27 mouse cellular contexts compared by ENCODE assay signal in the genomic region with DNA sequence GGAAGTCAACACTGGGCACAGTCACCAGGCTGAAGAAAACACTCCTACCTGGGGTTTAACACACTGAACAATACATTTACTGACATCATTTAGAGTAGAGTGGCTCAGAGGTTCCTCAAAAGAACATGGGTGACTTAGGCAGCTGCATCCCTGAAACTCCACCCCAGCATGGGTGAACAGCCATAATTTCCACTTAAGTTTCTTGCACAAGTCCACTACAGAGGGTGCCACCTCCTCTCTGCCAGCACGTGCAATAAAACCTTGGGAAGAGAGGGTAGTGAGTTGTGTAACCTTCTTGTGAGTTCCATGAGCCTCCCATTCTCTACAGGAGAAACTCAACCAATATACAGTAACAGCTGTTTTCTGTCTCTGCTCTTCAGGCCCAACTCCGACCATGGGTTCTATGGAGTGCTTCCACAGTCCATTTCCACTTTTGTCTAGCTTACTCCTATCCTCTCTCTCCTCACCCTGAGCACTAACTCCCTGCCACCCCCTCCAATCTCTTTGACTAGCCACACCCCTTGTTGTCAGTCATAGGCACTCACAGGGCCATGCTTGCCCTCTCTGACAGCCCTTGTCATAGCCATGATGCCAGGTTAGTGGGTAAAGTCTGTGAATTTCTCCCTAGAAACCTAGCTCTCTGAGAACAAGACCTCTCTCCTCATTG. TPM values are rescaled to one million over a fixed set of nuclear protein-coding genes. Genes with fewer than 3 reads are reported as not detected.
"Had no signal": no experiment of that assay in that cellular context is flagged by ENCODE, and none has a peak within 500 bp of the region (broad histone marks: within the 10 kb centered on the region; RNA-seq: fewer than 3 reads in every experiment).

No protein-coding gene starts in this region.

- H3K9me3 ChIP-seq: limb, embryonic 12.5 days; limb, embryonic 15.5 days; midbrain, embryonic 12.5 days; midbrain, embryonic 15.5 days; neural tube, embryonic 13.5 days; stomach, embryonic 15.5 days had no signal

- DNase-seq: kidney, adult 18-20 months; kidney, adult 9 months; kidney, postnatal 25 days; layer of hippocampus, postnatal 36 days; left cerebral cortex, postnatal 4 days; liver, postnatal 0 days; lung, embryonic 14.5 days; lung, postnatal 10 days; lung, postnatal 4 days; retina, postnatal 1 day; right cerebral cortex, postnatal 25 days; spleen, adult 18-20 months; thymus, postnatal 25 days had no signal

- H3K27ac ChIP-seq: limb, embryonic 12.5 days; limb, embryonic 15.5 days; liver, embryonic 14.5 days; midbrain, embryonic 12.5 days; midbrain, embryonic 15.5 days; neural tube, embryonic 13.5 days; stomach, embryonic 15.5 days had no signal

- H3K4me2 ChIP-seq: limb, embryonic 12.5 days; limb, embryonic 15.5 days; liver, embryonic 11.5 days; lung, embryonic 14.5 days; midbrain, embryonic 12.5 days; midbrain, embryonic 15.5 days; neural tube, embryonic 13.5 days; stomach, embryonic 15.5 days had no signal

- ATAC-seq: liver, postnatal 0 days; midbrain, embryonic 15.5 days had no signal

- H3K4me1 ChIP-seq: limb, embryonic 15.5 days; midbrain, embryonic 12.5 days; neural tube, embryonic 13.5 days; stomach, embryonic 15.5 days had no signal

- H3K36me3 ChIP-seq: limb, embryonic 12.5 days; limb, embryonic 15.5 days; midbrain, embryonic 12.5 days; midbrain, embryonic 15.5 days; neural tube, embryonic 13.5 days; stomach, embryonic 15.5 days had no signal

- H3K27me3 ChIP-seq: limb, embryonic 12.5 days; limb, embryonic 15.5 days; midbrain, embryonic 12.5 days; midbrain, embryonic 15.5 days; neural tube, embryonic 13.5 days; stomach, embryonic 15.5 days had no signal

- H3K4me3 ChIP-seq: limb, embryonic 12.5 days; limb, embryonic 15.5 days; midbrain, embryonic 12.5 days; midbrain, embryonic 15.5 days; neural tube, embryonic 13.5 days; stomach, embryonic 15.5 days had no signal

RNA-seq across cellular contexts. Expression of gene Mybpc1, which starts 25.8 kb away (rescaled TPM):
- total RNA-seq: megakaryocyte-erythroid progenitor cell, adult 5-6 weeks; neutrophil, adult 5-6 weeks had no signal

RNA-seq across cellular contexts. Expression of gene Spic, which starts 54.0 kb away (rescaled TPM):
- total RNA-seq: layer of hippocampus, adult 8-10 months; layer of hippocampus, postnatal 10 days; layer of hippocampus, postnatal 36 days; left cerebral cortex, adult 8-10 months; left cerebral cortex, postnatal 14 days; left cerebral cortex, postnatal 4 days; megakaryocyte-erythroid progenitor cell, adult 5-6 weeks had no signal
- polyA plus RNA-seq: limb, embryonic 12.5 days; lung, embryonic 14.5 days; midbrain, embryonic 12.5 days; midbrain, embryonic 15.5 days; neural tube, embryonic 13.5 days had no signal
